Mouse (Mus musculus): ENCODE results near the gene Car3. TPM values are rescaled to one million over a fixed set of nuclear protein-coding genes. Genes with fewer than 3 reads are reported as not detected.
A peak's percentile ranks its signal among the peaks of the same experiment; 100 is the strongest.
"Not testable (repeated sequence)": the region's sequence is repeated elsewhere in the genome, so short reads cannot be mapped to it uniquely, and the experiment has no call there.

Car3 gene
- polyA plus RNA-seq (2015; fragmentation: Nextera tagmentation; extraction: Ambion mirVana): 10.0 and 10.1 TPM in 2 replicates

DNA sequence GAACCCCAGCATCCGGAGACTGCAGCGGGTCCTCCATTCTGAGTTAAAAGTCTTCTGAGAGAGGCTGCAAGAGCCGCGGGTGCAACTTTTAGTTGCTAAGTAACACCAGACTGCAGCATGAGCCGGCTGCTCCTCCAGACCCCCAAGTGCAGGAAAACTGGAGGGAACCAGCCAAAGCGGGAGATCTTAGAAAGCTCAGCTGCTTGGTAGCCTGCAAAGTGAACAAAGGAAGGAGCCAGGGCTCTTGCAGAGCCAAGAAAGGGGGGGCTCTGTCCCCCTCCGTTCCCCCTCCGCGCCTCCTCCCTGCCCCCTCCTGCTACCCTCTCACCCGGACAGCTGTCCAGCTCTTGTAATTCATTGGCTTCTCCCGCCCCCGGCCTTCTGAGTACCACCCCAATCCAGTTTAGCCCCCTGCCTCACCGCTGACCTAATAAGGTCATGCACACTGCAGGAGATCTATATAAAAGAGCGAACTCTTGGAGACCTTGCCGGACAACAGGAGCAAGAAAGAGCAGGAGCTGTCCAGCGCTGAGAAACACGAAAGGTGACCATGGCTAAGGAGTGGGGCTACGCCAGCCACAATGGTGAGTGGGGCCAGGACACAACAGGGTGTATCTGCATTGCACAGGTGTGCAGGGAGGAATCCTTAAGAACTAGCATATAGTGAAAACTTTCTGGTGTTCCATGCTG lies at the start of gene Car3:
Car3 (plus strand) TSS at position 491 of the 690 bp plus-strand sequence.
- Histone ChIP-seq H3K27me3 (no peaks in the 10 kb centered on the region), H3K4me2 (peak within 1 kb of the TSS; percentile 86), H3K4me3 (peak within 1 kb of the TSS; percentile 42), H3K9ac (peak within 1 kb of the TSS; percentile 66), H3K9me3 (no peaks in the 10 kb centered on the region), H3K27ac (replicated peaks) (peak within 1 kb of the TSS; percentile 3; the same call in 1 of the 2 replicates), H3K4me1 (replicated peaks) (peaks cover 17% of the 10 kb centered on the region), H3K36me3 (no peaks in the 10 kb centered on the region)
- WGBS: 3% methylated on average over 17 of the region's 18 CpGs
- ATAC-seq (ENCODE audit: low read depth): peak; percentile 93

DNA sequence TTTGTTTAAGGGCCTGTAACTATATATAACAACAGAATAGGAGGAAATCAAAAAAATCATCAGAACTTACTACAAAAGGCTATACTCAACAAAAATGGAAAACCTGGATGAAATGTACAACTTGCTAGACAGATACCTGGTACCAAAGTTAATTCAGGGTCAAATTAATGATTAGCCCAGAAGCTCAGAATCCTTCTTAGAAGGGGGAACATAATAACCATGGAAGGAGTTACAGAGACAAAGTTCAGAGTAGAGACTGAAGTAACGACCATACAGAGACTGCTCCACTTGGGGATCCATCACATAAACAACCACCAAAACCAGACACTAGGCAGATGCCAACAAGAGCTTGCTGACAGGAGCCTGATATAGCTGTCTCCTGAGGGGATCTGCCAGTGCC lies 47.9 kb upstream of the Car3 start:
- not testable (repeated sequence) for H3K4me1 ChIP-seq (replicated peaks); H3K9ac ChIP-seq; H3K27ac ChIP-seq (replicated peaks); ATAC-seq (ENCODE audit: low read depth); H3K27me3 ChIP-seq; H3K4me2 ChIP-seq; H3K9me3 ChIP-seq; H3K4me3 ChIP-seq; H3K36me3 ChIP-seq
- WGBS: 77% methylated on average over 1 of the region's 1 CpGs

DNA sequence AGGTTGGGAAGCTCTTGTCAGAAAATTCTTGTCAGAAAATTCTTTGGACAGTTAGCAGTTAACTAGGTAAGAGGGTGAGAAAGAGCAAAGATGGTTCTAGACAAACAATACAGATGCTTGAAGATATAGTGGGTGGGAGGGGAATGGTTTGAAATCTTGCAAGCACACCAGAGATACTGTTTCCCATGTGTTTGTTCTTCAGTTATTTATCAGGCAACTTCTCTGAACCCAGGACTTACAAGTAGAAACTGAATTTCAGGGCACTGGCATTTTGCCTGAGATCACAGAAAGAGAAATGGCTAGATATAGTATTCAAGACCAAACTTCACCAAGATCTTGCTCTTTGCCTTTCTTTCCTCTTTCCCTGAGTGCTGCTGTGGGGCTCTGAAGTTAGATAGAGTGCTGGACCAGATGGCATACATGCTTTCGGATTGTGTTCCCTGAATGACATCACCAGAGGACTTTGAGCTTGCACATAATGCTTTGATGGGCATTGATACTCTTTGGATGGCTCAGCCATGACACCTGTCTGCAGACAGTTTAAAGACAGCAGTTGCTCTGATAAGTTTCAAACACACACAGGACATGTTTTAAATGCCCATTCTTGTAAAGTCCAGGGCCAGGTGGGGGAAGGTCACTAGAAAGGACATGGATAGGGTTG lies 43.3 kb upstream of the Car3 start:
- no peaks in the 10 kb centered on the region for H3K4me1 ChIP-seq (replicated peaks)
- ATAC-seq (ENCODE audit: low read depth): no peak
- no peak overlapping the region for H3K27ac ChIP-seq (replicated peaks)
- H3K27me3 ChIP-seq: no peaks in the 10 kb centered on the region
- H3K9me3 ChIP-seq: no peaks in the 10 kb centered on the region
- H3K36me3 ChIP-seq: no peaks in the 10 kb centered on the region
- no peak overlapping the region for H3K4me2 ChIP-seq
- WGBS: 83% methylated on average over 1 of the region's 1 CpGs
- H3K4me3 ChIP-seq: no peak overlapping the region
- no peak overlapping the region for H3K9ac ChIP-seq

DNA sequence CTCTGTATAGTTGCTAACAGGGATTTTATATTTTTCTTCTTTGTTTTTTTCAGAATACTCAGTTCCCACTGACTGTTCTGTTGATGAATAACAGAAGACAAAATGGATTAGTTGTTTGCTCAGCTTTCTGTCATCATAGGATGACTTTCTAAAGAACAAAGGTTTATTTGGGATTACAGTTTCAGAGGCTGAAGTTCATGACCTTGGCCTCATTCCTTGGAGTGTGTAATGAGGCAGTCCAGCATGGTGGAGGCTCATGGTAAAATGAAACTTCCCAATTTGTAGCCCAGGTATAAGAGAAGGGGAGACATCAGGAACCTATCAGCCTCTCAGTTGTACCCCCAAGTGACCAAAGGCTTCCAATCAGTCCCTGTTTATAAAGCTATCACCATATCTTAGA lies 34.4 kb upstream of the Car3 start:
- H3K36me3 ChIP-seq: no peaks in the 10 kb centered on the region
- no peak overlapping the region for H3K4me2 ChIP-seq
- no peaks in the 10 kb centered on the region for H3K27me3 ChIP-seq
- no peak overlapping the region for H3K27ac ChIP-seq (replicated peaks)
- ATAC-seq (ENCODE audit: low read depth): no peak
- no peak overlapping the region for H3K9ac ChIP-seq
- H3K4me1 ChIP-seq (replicated peaks): no peaks in the 10 kb centered on the region
- H3K9me3 ChIP-seq: no peaks in the 10 kb centered on the region
- H3K4me3 ChIP-seq: no peak overlapping the region

GRCm38 (mm10) chr3:14831219-14831835 lies 32.0 kb upstream of the Car3 start:
- Histone ChIP-seq H3K27ac (replicated peaks) (no peak overlapping the region), H3K4me3 (no peak overlapping the region), H3K4me1 (replicated peaks) (no peaks in the 10 kb centered on the region), H3K27me3 (no peaks in the 10 kb centered on the region), H3K9me3 (no peaks in the 10 kb centered on the region), H3K36me3 (no peaks in the 10 kb centered on the region), H3K4me2 (no peak overlapping the region), H3K9ac (no peak overlapping the region)
- ATAC-seq (ENCODE audit: low read depth): no peak
- WGBS: 87% methylated on average over 5 of the region's 5 CpGs

DNA sequence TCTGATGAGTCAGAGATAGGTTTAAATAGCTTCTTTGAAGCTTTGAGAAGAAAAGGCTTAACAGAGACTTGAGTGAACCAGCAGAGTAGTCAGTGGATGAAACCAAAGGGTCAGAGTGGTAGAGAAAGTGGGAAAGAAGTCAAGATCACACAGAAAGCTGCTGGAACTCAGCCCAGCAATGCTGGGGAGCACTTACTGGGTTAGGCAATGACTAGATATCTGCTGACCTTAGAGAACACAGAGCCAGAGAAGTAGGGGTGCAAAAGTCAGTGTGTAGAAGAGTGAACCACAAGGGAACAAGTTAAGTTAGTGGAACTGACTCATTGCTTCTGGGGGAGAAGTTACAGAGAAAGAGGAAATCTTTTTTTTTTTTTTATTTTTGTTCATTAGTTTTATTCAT lies 30.5 kb upstream of the Car3 start:
- Histone ChIP-seq H3K9ac (no peak overlapping the region), H3K4me1 (replicated peaks) (no peaks in the 10 kb centered on the region), H3K27me3 (no peaks in the 10 kb centered on the region), H3K36me3 (no peaks in the 10 kb centered on the region), H3K4me3 (no peak overlapping the region), H3K4me2 (no peak overlapping the region), H3K27ac (replicated peaks) (no peak overlapping the region), H3K9me3 (no peaks in the 10 kb centered on the region)
- no peak for ATAC-seq (ENCODE audit: low read depth)

- no peak overlapping the region for H3K9ac ChIP-seq
- H3K4me1 ChIP-seq (replicated peaks): no peaks in the 10 kb centered on the region
- H3K27me3 ChIP-seq: no peaks in the 10 kb centered on the region
- no peaks in the 10 kb centered on the region for H3K9me3 ChIP-seq
- no peak for ATAC-seq (ENCODE audit: low read depth)
- no peak overlapping the region for H3K4me3 ChIP-seq
- WGBS: 100% methylated on average over 1 of the region's 1 CpGs
- no peaks in the 10 kb centered on the region for H3K36me3 ChIP-seq
- no peak overlapping the region for H3K4me2 ChIP-seq
- no peak overlapping the region for H3K27ac ChIP-seq (replicated peaks)
These were observed 24.4 kb upstream of the Car3 start for GRCm38 (mm10) chr3:14838936-14839335.

DNA sequence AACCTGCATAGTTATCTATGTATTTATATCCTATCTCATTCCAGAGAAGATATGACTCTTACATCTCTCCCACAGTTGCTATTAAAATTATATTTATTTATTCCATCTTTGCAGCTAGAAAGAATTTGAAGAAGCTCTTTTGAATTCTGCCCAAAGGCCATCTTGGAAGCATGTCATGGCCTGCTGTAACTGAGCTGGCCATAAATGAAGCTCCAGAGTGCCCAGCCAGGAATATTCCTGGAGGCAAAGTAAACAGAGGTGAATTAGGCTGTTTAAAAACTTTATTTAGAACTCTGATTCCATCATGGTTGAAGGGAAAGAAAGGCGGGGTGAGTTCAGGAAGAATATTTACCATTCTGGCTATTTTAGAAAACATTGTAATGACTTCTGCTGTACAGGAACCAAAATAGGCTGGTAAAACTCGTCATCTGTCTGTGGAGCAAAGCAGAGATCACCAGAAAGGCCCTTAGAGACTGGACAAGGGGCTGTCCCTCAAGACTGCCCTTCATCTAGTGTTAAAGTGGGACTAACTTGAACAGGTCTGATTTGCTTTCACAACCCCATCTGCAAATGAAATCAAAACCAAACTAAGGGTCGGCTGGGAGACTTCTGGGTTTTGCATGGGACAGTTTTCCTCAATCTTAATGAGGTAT lies 23.7 kb upstream of the Car3 start:
- Histone ChIP-seq H3K9ac (no peak overlapping the region), H3K4me2 (no peak overlapping the region), H3K4me1 (replicated peaks) (no peaks in the 10 kb centered on the region), H3K9me3 (no peaks in the 10 kb centered on the region), H3K36me3 (no peaks in the 10 kb centered on the region), H3K27ac (replicated peaks) (no peak overlapping the region), H3K4me3 (no peak overlapping the region), H3K27me3 (no peaks in the 10 kb centered on the region)
- WGBS: 81% methylated on average over 3 of the region's 3 CpGs
- ATAC-seq (ENCODE audit: low read depth): no peak

- no peak overlapping the region for H3K4me3 ChIP-seq
- no peak overlapping the region for H3K27ac ChIP-seq (replicated peaks)
- no peak overlapping the region for H3K9ac ChIP-seq
- no peaks in the 10 kb centered on the region for H3K4me1 ChIP-seq (replicated peaks)
- WGBS: 88% methylated on average over 2 of the region's 2 CpGs
- H3K36me3 ChIP-seq: no peaks in the 10 kb centered on the region
- H3K27me3 ChIP-seq: no peaks in the 10 kb centered on the region
- no peak overlapping the region for H3K4me2 ChIP-seq
- H3K9me3 ChIP-seq: no peaks in the 10 kb centered on the region
- ATAC-seq (ENCODE audit: low read depth): no peak
These were observed 14.6 kb upstream of the Car3 start for GRCm38 (mm10) chr3:14848587-14849254.

DNA sequence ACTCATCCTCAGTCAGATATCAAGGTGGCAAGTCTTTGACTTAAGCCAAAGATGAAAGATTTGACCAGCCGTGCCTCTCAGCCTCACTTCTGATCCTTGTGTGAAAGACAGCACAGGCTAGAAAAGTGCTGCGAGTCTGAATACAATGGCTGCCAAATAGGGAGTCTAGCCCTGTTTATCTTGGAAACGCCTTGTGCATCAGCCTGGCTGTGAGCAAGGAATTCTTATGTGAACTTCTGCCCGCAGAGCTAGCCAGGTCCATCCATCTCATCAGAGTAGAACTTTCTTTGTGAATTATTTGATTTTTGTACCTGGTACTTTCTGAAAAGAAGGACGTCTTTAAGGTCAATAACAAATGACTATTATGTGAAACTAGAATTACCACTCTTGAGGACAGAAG lies 9.3 kb upstream of the Car3 start:
- H3K4me2 ChIP-seq: no peak overlapping the region
- no peak overlapping the region for H3K9ac ChIP-seq
- no peaks in the 10 kb centered on the region for H3K36me3 ChIP-seq
- no peaks in the 10 kb centered on the region for H3K9me3 ChIP-seq
- whole genome bisulfite sequencing: 73% methylated on average over 5 of the region's 5 CpGs
- no peak overlapping the region for H3K27ac ChIP-seq (replicated peaks)
- H3K4me1 ChIP-seq (replicated peaks): no peaks in the 10 kb centered on the region
- H3K4me3 ChIP-seq: no peak overlapping the region
- no peaks in the 10 kb centered on the region for H3K27me3 ChIP-seq
- no peak for ATAC-seq (ENCODE audit: low read depth)

GRCm38 (mm10) chr3:14854446-14854845 lies 8.9 kb upstream of the Car3 start:
- Histone ChIP-seq H3K27ac (replicated peaks) (no peak overlapping the region), H3K4me3 (no peak overlapping the region), H3K9me3 (no peaks in the 10 kb centered on the region), H3K9ac (no peak overlapping the region), H3K4me1 (replicated peaks) (no peaks in the 10 kb centered on the region), H3K4me2 (no peak overlapping the region), H3K36me3 (no peaks in the 10 kb centered on the region), H3K27me3 (no peaks in the 10 kb centered on the region)
- no peak for ATAC-seq (ENCODE audit: low read depth)
- 87% methylated on average over 1 of the region's 1 CpGs for WGBS

DNA sequence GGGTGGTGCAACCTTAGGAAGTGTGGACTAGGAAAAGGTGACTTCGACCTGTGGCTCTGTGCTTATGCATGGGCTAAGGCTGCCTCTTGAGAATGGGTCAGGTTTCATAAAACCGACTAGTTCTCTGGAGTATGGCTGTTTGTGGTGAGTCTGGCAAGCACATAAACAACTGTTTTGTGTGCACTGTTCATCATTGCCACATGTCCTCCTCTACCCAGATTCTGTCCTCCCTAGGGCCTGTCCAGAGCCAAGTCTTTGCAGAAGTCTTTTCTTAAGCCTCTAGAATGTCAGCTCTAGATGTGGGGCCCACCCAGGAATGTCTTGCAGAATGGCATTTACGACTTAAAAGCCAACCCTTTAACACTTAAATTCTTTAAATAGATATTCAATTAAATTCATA lies 5.4 kb upstream of the Car3 start:
- Histone ChIP-seq H3K4me1 (replicated peaks) (peaks cover 11% of the 10 kb centered on the region), H3K4me3 (no peak overlapping the region)

More for the DNA sequence above, 5.4 kb upstream of the Car3 start:
- Histone ChIP-seq H3K9me3 (no peaks in the 10 kb centered on the region), H3K9ac (no peak overlapping the region), H3K27ac (replicated peaks) (no peak overlapping the region), H3K4me2 (no peak overlapping the region), H3K36me3 (no peaks in the 10 kb centered on the region), H3K27me3 (no peaks in the 10 kb centered on the region)
- ATAC-seq (ENCODE audit: low read depth): no peak
- 85% methylated on average over 3 of the region's 3 CpGs for WGBS
